Mouse (Mus musculus) skeletal muscle tissue, adult 2 months (tissue): Measurements from ENCODE around the gene Olfr1212.

Experiments used
- DNase-seq: peaks from one replicate; pipeline ENCODE4 v3.0.0-alpha.2; 2012; ENCODE audit warnings: low read depth, low spot score

The Olfr1212 gene

GRCm38 (mm10) chr2:88953669-88954068 lies at the start of gene Olfr1212:
TSS of gene Olfr1212 (plus strand) at chr2:88953969.
- DNase-seq: no peak

- no peak for DNase-seq
Observed at GRCm38 (mm10) chr2:88915057-88915456, 38.7 kb upstream of the Olfr1212 start, which contains the start of gene Olfr1209. TSS of gene Olfr1209 (minus strand) at chr2:88915157.

- no peak for DNase-seq
Observed at GRCm38 (mm10) chr2:88938011-88938410, 15.8 kb upstream of the Olfr1212 start, which contains the start of gene Olfr1211. TSS of gene Olfr1211 (minus strand) at chr2:88938111.

GRCm38 (mm10) chr2:88980181-88980580 lies 26.4 kb downstream of the Olfr1212 start, which contains the start of gene Gm13762:
TSS of gene Gm13762 (minus strand) at chr2:88980281.
- no peak for DNase-seq

GRCm38 (mm10) chr2:88992553-88992952 lies 38.8 kb downstream of the Olfr1212 start, which contains the start of gene Olfr1214:
TSS of gene Olfr1214 (minus strand) at chr2:88992653.
- DNase-seq: no peak

- no peak for DNase-seq
Observed at GRCm38 (mm10) chr2:89006873-89007272, 53.1 kb downstream of the Olfr1212 start, which contains the start of gene Olfr1215. TSS of gene Olfr1215 (minus strand) at chr2:89006973.
